Mouse (Mus musculus) right cerebral cortex, adult 2 months (tissue): ENCODE data around the gene Tff3.

Experiments
- DNase-seq, 2 experiments: peaks; one replicate each; pipeline ENCODE4 v3.0.0; 2021 to 2022; ENCODE audit warnings: low spot score in 2 of 2

The Tff3 gene

GRCm38 (mm10) chr17:31129452-31129851 is at the start of gene Tff3:
Tff3 (minus strand) TSS chr17:31129646.
- no peak for DNase-seq

GRCm38 (mm10) chr17:31176321-31176720 is 46.9 kb upstream of the Tff3 start:
- no peak for DNase-seq

GRCm38 (mm10) chr17:31169796-31170195 is 40.4 kb upstream of the Tff3 start:
- no peak for DNase-seq

- no peak for DNase-seq
Measured at GRCm38 (mm10) chr17:31165127-31165526, 35.7 kb upstream of the Tff3 start, which contains the start of gene Tff1. Tff1 (minus strand) TSS chr17:31165277.

- no peak for DNase-seq
Measured at GRCm38 (mm10) chr17:31163821-31164220, 34.4 kb upstream of the Tff3 start.

GRCm38 (mm10) chr17:31162607-31163006 is 33.2 kb upstream of the Tff3 start:
- DNase-seq = no peak

GRCm38 (mm10) chr17:31160291-31160690 is 30.8 kb upstream of the Tff3 start:
- no peak for DNase-seq

- no peak for DNase-seq
Measured at GRCm38 (mm10) chr17:31157921-31158320, 28.5 kb upstream of the Tff3 start.

- DNase-seq = no peak
Measured at GRCm38 (mm10) chr17:31153785-31154184, 24.3 kb upstream of the Tff3 start.

- DNase-seq = no peak
Measured at GRCm38 (mm10) chr17:31152966-31153499, 23.6 kb upstream of the Tff3 start.

GRCm38 (mm10) chr17:31152512-31152911 is 23.1 kb upstream of the Tff3 start:
- no peak for DNase-seq

- no peak for DNase-seq
Measured at GRCm38 (mm10) chr17:31145998-31146397, 16.6 kb upstream of the Tff3 start.

GRCm38 (mm10) chr17:31144040-31145037 is 14.9 kb upstream of the Tff3 start, which contains the start of gene Tff2:
Tff2 (minus strand) TSS chr17:31144282.
- DNase-seq = no peak

GRCm38 (mm10) chr17:31142116-31142515 is 12.7 kb upstream of the Tff3 start:
- no peak for DNase-seq

GRCm38 (mm10) chr17:31138398-31138797 is 9.0 kb upstream of the Tff3 start:
- DNase-seq = peak; percentile 30 to 73

GRCm38 (mm10) chr17:31136821-31137220 is 7.4 kb upstream of the Tff3 start:
- DNase-seq = no peak

- no peak for DNase-seq
Measured at GRCm38 (mm10) chr17:31136291-31136690, 6.8 kb upstream of the Tff3 start.

GRCm38 (mm10) chr17:31134913-31135312 is 5.5 kb upstream of the Tff3 start:
- DNase-seq = no peak

GRCm38 (mm10) chr17:31133776-31134175 is 4.3 kb upstream of the Tff3 start:
- DNase-seq = no peak

GRCm38 (mm10) chr17:31131269-31131821 is 1.9 kb upstream of the Tff3 start:
- DNase-seq = peak; percentile 57 to 59

- DNase-seq = no peak
Measured at GRCm38 (mm10) chr17:31128708-31129318, 633 bp downstream of the Tff3 start.
